Mouse (Mus musculus) neural tube, embryonic 15.5 days (tissue): Measurements from ENCODE around the gene Ptx4. TPM values are rescaled to one million over a fixed set of nuclear protein-coding genes. Genes with fewer than 3 reads are reported as not detected.
A peak's percentile ranks its signal among the peaks of the same experiment; 100 is the strongest.
"Not testable (repeated sequence)": the region's sequence is repeated elsewhere in the genome, so short reads cannot be mapped to it uniquely, and the experiment has no call there.

ENCODE experiments used
- ATAC-seq: fragments of 200-750 bp; cut with Nextera tagmentation; 2 replicates; pipeline ENCODE4 v1.8.0; 2017; ENCODE audit warnings: mild to moderate bottlenecking, moderate TSS enrichment, moderate library complexity; ENCODE audit not compliant: low FRiP score
- H3K27ac ChIP-seq: fragments of 300-500 bp; sonication (generic); replicated peaks from 2 replicates; pipeline ENCODE4 v1.5.1; 2015; ENCODE audit warnings: mild to moderate bottlenecking, inconsistent platforms
- H3K27me3 ChIP-seq: fragments of 300-500 bp; sonication (generic); replicated peaks from 2 replicates; pipeline ENCODE4 v1.6.1; 2015; ENCODE audit warnings: inconsistent platforms
- H3K36me3 ChIP-seq: fragments of 300-500 bp; sonication (generic); 2 replicates; pipeline ENCODE4 v1.6.1; 2015; ENCODE audit warnings: inconsistent platforms
- H3K4me1 ChIP-seq: fragments of 300-500 bp; sonication (generic); 2 replicates; pipeline ENCODE4 v1.6.1; 2015; ENCODE audit warnings: inconsistent platforms
- H3K4me2 ChIP-seq: fragments of 300-500 bp; sonication (generic); 2 replicates; pipeline ENCODE4 v1.6.1; 2015; ENCODE audit warnings: inconsistent platforms, mild to moderate bottlenecking, moderate library complexity
- H3K4me3 ChIP-seq: fragments of 300-500 bp; sonication (generic); replicated peaks from 2 replicates; pipeline ENCODE4 v1.5.1; 2015; ENCODE audit warnings: mild to moderate bottlenecking, inconsistent platforms
- H3K9ac ChIP-seq: fragments of 300-500 bp; sonication (generic); replicated peaks from 2 replicates; pipeline ENCODE4 v1.6.1; 2015; ENCODE audit warnings: mild to moderate bottlenecking, inconsistent platforms
- H3K9me3 ChIP-seq: fragments of 300-500 bp; sonication (generic); replicated peaks from 2 replicates; pipeline ENCODE4 v1.6.1; 2016; ENCODE audit warnings: inconsistent platforms
- WGBS: fragments of 180-500 bp; shearing (Covaris S2); methylation state at CpG from one replicate; pipeline ENCODE4 v1.1.7; 2015; ENCODE audit warnings: mixed read lengths; 5-methylcytosine and 5-hydroxymethylcytosine counted together
- polyA plus RNA-seq: library from polyadenylated mRNA; unstranded; fragments of >200 nt; fragmentation: Nextera tagmentation; extraction: Ambion mirVana; gene quantifications from 2 replicates; pipeline ENCODE4 v1.2.1, GENCODE M21; 2015

Gene Ptx4
- polyA plus RNA-seq, 1 experiment from 2014 or later = 0.13 TPM

DNA sequence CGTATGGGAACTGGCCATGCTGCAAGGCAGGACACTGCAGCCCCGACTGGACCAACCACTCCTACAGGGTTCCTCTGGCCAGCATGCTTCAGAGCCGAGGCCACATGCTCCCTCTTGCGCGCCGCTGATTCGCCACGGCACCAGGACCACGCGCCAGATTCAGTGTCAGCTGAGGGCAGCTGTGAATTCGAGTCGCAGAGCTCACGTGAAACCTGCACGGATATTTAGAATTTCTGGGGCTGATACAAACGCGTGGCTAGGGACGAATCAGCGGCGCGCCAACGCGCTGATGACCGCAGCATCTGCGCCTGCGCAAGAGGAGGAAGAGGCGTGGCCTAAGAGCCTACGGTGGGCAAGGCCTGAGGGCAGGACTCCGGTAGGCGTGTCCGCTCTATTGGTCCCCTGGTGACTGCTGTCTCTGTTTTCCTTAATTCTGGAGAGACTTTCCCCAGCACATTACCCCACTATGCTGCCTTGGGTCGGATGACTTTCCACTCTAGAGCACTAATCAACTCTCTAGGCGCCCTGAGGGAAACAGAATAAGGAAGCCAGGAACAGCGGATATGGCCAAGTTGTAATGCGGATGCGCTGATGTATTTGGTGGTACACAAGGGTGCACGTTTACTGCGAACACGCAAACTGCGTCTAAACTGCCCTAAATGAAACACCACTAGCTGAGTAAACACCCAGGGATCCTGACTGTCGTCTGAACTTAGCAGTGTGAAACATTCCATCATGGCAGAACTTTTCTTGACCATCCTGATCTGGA lies 4.7 kb upstream of the Ptx4 start, which contains the start of gene Telo2:
Gene Telo2, minus strand, starts transcription at position 304 of the 769 bp plus-strand sequence.
- Histone ChIP-seq H3K4me3 (peak within 1 kb of the TSS; percentile 70), H3K9ac (peak within 1 kb of the TSS; percentile 74), H3K27ac (peak within 1 kb of the TSS; percentile 91), H3K36me3 (peaks cover 22% of the 10 kb centered on the region), H3K4me2 (peak within 1 kb of the TSS; percentile 98), H3K27me3 (peaks cover 4% of the 10 kb centered on the region; the same call in 1 of the 2 replicates), H3K4me1 (peaks cover 38% of the 10 kb centered on the region), H3K9me3 (no peaks in the 10 kb centered on the region)
- 3% methylated on average over 40 of the region's 40 CpGs for WGBS
- ATAC-seq = peak; percentile 96

DNA sequence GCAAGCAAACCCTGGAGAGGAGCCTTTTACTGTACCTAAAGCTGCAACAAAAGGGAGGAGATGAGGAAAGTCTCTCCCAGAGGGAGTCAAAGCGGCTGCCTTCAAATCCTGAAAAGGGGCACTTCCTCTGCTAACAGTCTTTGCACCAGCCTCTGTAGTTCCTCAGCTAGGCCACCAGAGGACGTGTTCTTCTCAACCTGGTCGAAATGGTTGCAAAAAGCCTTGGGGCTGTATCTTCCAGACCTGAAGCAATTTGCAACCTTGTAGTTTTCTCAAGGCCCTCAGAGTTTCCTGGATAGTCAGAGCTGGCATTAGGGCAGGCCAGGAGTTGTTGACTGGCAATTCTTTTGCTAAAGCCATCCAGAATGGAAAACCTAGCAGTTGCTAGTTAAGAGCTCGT lies 3.3 kb upstream of the Ptx4 start:
- ATAC-seq = no peak
- no peak overlapping the region for H3K4me2 ChIP-seq
- WGBS = 34% methylated on average over 4 of the region's 4 CpGs

DNA sequence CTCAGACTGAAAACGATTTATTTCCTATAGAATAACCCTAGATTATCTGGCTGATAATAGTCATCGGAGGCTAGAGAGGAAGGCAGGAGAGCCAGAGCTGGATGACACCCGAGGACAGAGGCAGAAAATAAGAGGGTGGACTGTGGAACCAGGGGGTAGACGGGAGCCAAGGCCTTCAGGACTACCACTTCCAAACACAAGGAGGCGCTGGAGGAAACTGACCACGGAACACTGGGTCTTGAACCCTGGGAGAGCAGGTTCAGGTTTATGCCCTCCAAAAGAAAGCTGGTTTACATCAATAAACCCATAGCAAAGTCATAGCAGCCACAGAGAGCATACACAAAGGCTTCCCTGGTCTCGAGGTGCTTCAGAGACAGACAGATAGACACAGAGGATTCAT lies 3.4 kb downstream of the Ptx4 start:
- Histone ChIP-seq H3K4me1 (no peaks in the 10 kb centered on the region), H3K9ac (no peak overlapping the region), H3K27me3 (peaks cover 17% of the 10 kb centered on the region; the same call in 1 of the 2 replicates), H3K4me3 (no peak overlapping the region), H3K36me3 (no peaks in the 10 kb centered on the region), H3K27ac (no peak overlapping the region), H3K4me2 (no peak overlapping the region), H3K9me3 (no peaks in the 10 kb centered on the region)
- ATAC-seq = no peak
- 26% methylated on average over 7 of the region's 7 CpGs for WGBS

More for the DNA sequence above, 3.3 kb upstream of the Ptx4 start:
- no peak overlapping the region for H3K9ac ChIP-seq
- peaks cover 13% of the 10 kb centered on the region; the same call in 1 of the 2 replicates for H3K36me3 ChIP-seq
- peaks cover 14% of the 10 kb centered on the region; the same call in 1 of the 2 replicates for H3K27me3 ChIP-seq
- H3K4me3 ChIP-seq = no peak overlapping the region
- H3K4me1 ChIP-seq = peaks cover 33% of the 10 kb centered on the region
- H3K27ac ChIP-seq = no peak overlapping the region
- no peaks in the 10 kb centered on the region for H3K9me3 ChIP-seq

DNA sequence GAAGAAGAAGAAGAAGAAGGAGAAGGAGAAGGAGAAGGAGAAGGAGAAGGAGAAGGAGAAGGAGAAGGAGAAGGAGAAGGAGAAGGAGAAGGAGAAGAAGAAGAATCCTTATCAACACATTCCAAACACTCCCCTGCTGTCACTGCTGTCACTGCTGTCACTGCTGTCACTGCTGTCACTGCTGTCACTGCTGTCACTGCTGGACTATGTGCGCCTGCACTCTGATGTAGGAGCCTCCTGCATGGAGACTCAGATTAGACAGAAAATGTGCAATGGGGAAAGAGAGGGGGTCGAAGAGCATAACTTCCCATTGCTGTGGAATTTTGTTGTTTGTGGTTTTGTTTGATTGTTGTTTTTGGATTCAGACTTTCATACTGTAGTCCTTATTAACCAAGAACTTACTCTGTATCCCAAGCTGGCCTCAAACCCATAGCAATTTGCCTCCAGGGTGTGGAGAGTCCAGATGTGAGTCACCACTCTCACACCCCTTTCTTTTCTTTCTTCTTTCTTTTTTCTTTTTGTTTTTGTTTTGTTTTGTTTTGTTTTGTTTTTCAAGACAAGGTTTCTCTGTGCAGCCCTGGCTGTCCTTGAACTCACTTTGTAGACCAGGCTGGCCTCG lies 5.0 kb downstream of the Ptx4 start:
- WGBS = 80% methylated on average over 3 of the region's 3 CpGs
- H3K27me3 ChIP-seq = peaks cover 17% of the 10 kb centered on the region; the same call in 1 of the 2 replicates
- not testable (repeated sequence) for H3K36me3 ChIP-seq, H3K27ac ChIP-seq, H3K9ac ChIP-seq, H3K4me1 ChIP-seq, ATAC-seq, H3K9me3 ChIP-seq, H3K4me2 ChIP-seq, H3K4me3 ChIP-seq

DNA sequence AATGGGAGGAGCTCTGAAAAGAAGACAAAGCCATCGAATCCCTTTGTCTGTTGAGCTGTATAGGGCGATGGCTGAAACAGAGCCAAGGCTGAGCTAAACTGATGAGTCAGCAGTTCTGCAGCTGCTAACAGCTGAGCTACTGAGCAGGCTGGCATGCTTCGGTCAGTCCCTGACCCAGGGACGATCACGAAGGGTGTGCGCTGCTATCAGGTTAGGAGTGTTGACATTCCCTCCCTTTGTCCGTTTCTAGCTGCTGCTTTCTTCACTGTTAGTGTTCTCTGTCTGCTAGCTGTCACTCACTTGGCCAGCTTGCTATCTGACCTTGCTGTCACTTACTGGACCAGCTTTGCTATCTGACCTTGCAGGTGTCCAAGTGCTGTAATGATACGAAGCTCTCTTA lies 6.5 kb downstream of the Ptx4 start:
- no peaks in the 10 kb centered on the region for H3K36me3 ChIP-seq
- ATAC-seq = no peak
- no peak overlapping the region for H3K4me3 ChIP-seq
- 52% methylated on average over 8 of the region's 8 CpGs for WGBS
- H3K9ac ChIP-seq = no peak overlapping the region
- H3K27ac ChIP-seq = no peak overlapping the region
- H3K4me2 ChIP-seq = no peak overlapping the region
- no peaks in the 10 kb centered on the region for H3K9me3 ChIP-seq
- no peaks in the 10 kb centered on the region for H3K4me1 ChIP-seq
- peaks cover 9% of the 10 kb centered on the region; the same call in 1 of the 2 replicates for H3K27me3 ChIP-seq

DNA sequence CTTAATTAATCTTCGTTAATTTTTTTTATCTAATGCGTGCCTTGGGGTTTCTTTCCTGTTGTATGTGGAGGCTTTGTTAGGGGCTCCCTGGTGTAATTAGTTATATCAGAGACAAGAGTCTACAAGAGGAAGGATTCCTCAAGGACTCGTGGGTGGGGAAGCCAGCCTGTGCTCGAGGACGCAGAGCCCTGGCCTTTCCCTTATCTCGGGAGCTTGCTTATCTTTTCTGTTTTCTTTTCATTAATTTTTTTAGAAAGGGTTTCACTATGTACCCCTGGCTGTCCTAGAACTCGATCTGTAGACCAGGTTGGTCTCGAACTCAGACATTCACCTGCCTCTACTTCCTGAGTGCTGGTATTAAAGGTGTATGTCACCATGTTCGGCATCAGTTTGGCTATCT lies 7.1 kb downstream of the Ptx4 start:
- H3K4me2 ChIP-seq = no peak overlapping the region
- no peak for ATAC-seq

DNA sequence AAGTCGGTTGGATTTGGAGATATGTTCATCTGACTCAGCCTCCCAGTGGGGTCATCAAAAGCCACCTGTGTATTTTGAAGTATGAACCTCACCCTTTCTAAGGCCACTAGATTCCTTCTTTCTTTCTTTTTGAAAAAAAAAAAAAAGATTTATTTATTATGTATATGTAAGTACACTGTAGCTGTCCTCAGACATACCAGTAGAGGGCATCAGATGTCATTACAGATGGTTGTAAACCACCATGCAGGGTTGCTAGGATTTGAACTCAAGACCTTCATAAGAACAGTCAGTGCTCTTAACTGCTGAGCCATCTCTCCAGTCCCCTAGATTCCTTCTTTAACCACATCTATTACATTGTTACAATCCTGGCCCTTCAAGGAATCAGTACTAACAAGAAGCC lies 9.5 kb downstream of the Ptx4 start:
- ATAC-seq = no peak
- H3K4me3 ChIP-seq = no peak overlapping the region
- no peaks in the 10 kb centered on the region for H3K27me3 ChIP-seq
- H3K36me3 ChIP-seq = no peaks in the 10 kb centered on the region
- WGBS = 97% methylated on average over 1 of the region's 1 CpGs
- no peaks in the 10 kb centered on the region for H3K9me3 ChIP-seq
- H3K4me1 ChIP-seq = peaks cover 16% of the 10 kb centered on the region
- H3K27ac ChIP-seq = no peak overlapping the region
- H3K9ac ChIP-seq = no peak overlapping the region
- no peak overlapping the region for H3K4me2 ChIP-seq

More for the DNA sequence above, 7.1 kb downstream of the Ptx4 start:
- Histone ChIP-seq H3K27ac (no peak overlapping the region), H3K4me3 (no peak overlapping the region), H3K9ac (no peak overlapping the region), H3K27me3 (peaks cover 3% of the 10 kb centered on the region; the same call in 1 of the 2 replicates), H3K4me1 (no peaks in the 10 kb centered on the region), H3K9me3 (no peaks in the 10 kb centered on the region), H3K36me3 (no peaks in the 10 kb centered on the region)
- 79% methylated on average over 9 of the region's 9 CpGs for WGBS

DNA sequence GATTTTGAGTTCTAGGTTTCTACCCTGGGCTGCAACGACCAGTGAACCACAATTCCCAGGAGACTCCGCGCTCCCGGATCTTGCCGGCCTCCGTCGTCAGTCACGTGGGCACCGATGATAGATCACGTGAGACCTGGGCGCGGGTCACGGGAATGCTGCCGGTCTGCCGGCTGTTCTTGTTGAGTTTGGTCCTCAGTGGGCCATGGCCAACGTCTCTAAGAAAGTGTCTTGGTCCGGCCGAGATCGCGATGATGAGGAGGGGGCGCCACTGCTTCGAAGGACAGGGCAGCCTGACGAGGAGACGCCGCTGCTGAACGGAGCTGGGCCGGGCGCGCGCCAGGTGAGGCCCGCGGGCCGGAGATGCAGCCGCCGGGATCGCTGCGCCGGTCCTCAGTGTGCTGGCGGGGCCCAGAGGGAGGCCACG lies 12.7 kb downstream of the Ptx4 start, which contains the start of gene Clcn7:
Gene Clcn7, plus strand, starts transcription at position 117 of the 424 bp plus-strand sequence.
- peaks cover 31% of the 10 kb centered on the region for H3K4me1 ChIP-seq
- no peaks in the 10 kb centered on the region for H3K27me3 ChIP-seq
- no peaks in the 10 kb centered on the region for H3K9me3 ChIP-seq
- no peaks in the 10 kb centered on the region for H3K36me3 ChIP-seq
- peak within 1 kb of the TSS; percentile 69; the same call in 1 of the 2 replicates for H3K27ac ChIP-seq
- WGBS = under 1% methylated on average over 40 of the region's 40 CpGs
- peak; percentile 94 for ATAC-seq
- H3K4me3 ChIP-seq = peak within 1 kb of the TSS; percentile 84
- peak within 1 kb of the TSS; percentile 75 for H3K9ac ChIP-seq
- peak within 1 kb of the TSS; percentile 77 for H3K4me2 ChIP-seq

DNA sequence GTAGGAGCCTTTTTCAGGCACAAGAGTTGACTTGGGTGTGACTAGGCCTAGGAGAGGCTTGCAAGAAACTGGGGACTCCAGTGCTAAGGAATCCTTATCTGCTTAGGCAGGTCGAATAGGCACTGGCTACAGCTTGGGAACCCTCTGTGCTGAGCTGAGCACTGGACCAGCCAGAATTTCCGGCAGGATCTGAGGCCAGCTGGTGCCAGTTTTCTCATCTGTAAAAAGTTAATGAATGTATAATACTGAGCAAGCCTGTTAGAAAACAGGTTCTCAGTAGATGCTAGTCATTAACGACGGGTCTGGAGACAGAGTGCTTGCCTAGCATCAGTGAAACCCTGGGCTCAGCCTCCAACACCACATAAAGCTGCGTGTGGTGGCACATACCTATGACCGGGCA lies 15.1 kb downstream of the Ptx4 start:
- no peaks in the 10 kb centered on the region for H3K27me3 ChIP-seq
- H3K4me3 ChIP-seq = no peak overlapping the region
- H3K36me3 ChIP-seq = no peaks in the 10 kb centered on the region
- no peak for ATAC-seq
- 92% methylated on average over 6 of the region's 6 CpGs for WGBS
- H3K9me3 ChIP-seq = no peaks in the 10 kb centered on the region
- H3K9ac ChIP-seq = 0 out of 2 replicates have a peak overlapping the region, but pooled peaks have one; percentile 10
- no peak overlapping the region for H3K27ac ChIP-seq
- no peak overlapping the region for H3K4me2 ChIP-seq
- H3K4me1 ChIP-seq = peaks cover 37% of the 10 kb centered on the region

DNA sequence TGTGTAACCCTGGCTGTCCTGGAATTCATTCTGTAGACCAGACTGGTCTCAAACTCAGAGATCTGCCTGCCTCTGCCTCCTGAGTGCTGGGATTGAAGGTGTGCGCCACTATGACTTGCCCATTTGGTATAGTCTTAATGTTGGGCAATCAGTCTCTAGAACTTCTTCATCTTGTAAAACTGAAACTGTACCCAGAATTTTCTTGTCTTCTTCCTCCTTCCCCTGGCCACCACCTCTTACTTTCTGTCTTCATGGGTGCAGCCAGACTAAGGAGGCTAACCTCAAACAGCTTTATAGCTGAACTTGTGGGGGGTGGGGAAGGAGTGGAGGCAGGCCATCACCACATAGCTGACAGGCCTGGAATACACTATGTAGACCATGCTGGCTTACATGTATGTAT lies 18.2 kb downstream of the Ptx4 start:
- Histone ChIP-seq H3K27ac (no peak overlapping the region), H3K36me3 (0 out of 2 replicates have a peak, but pooled peaks cover 3% of the 10 kb centered on the region), H3K4me2 (no peak overlapping the region), H3K4me1 (peaks cover 30% of the 10 kb centered on the region), H3K9ac (no peak overlapping the region), H3K4me3 (no peak overlapping the region), H3K9me3 (no peaks in the 10 kb centered on the region), H3K27me3 (no peaks in the 10 kb centered on the region)
- no peak for ATAC-seq
- 86% methylated on average over 1 of the region's 1 CpGs for WGBS

DNA sequence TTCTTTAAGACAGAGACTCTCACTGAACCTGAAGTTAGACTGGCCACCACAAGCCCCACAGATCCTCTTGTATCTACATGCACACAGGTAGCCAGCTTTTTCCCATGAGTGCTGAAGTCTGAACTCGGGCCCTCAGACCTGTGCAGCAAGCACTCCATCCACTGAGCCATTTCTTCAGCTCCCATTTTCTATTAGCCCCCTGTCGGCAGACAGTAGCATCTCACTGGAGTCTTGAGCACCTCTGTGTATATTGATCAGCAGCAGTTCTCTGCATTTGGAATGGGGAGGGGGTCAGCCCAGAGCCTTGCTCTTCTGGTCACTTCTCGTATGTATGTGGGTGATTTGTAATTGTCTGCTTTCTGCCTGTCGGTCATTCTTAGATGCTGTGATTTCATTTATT lies 19.4 kb downstream of the Ptx4 start:
- Histone ChIP-seq H3K27ac (no peak overlapping the region), H3K4me1 (peaks cover 20% of the 10 kb centered on the region), H3K9me3 (no peaks in the 10 kb centered on the region), H3K9ac (no peak overlapping the region), H3K27me3 (no peaks in the 10 kb centered on the region), H3K4me3 (no peak overlapping the region), H3K4me2 (no peak overlapping the region), H3K36me3 (0 out of 2 replicates have a peak, but pooled peaks cover 9% of the 10 kb centered on the region)
- no peak for ATAC-seq
- 72% methylated on average over 4 of the region's 4 CpGs for WGBS

DNA sequence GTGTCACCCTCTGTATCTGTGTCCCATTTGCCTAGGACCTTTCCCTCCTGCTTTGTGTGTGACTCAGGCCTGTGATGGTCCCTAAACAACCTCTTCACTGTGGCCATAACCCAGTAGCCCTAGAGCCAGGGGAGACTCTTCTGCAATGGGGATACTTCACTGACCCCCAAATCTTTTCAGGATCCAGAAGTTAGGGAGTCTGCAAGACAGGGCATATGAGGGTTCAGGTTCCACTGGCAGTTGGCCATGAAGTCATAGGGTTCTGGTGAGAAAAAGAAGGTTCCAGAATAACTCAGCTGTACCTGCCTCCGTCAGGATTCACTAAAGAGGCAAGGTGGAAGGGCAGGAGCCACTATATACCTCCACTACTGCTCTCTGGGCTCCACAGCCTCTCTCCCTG lies 41.6 kb downstream of the Ptx4 start, which contains the start of gene Ccdc154:
Gene Ccdc154, plus strand, starts transcription at position 301 of the 400 bp plus-strand sequence.
- Histone ChIP-seq H3K4me1 (no peaks in the 10 kb centered on the region), H3K27me3 (no peaks in the 10 kb centered on the region), H3K4me3 (no peak within 1 kb of the TSS), H3K9me3 (no peaks in the 10 kb centered on the region), H3K9ac (no peak within 1 kb of the TSS), H3K27ac (no peak within 1 kb of the TSS), H3K4me2 (no peak within 1 kb of the TSS), H3K36me3 (peaks cover 39% of the 10 kb centered on the region)
- ATAC-seq = no peak
- 80% methylated on average over 1 of the region's 1 CpGs for whole genome bisulfite sequencing
